Mouse (Mus musculus) kidney, postnatal 10 days (tissue): ENCODE data around the gene Zscan12.

Experiments
- DNase-seq: peaks from one replicate; pipeline ENCODE4 v3.0.0; 2021; ENCODE audit warnings: mixed read lengths

The Zscan12 gene

GRCm38 (mm10) chr13:21402287-21402846 is 39.7 kb downstream of the Zscan12 start, which contains the start of gene Zkscan3:
Gene Zkscan3 (minus strand): TSS chr13:21402755.
- DNase-seq: peak; percentile 92

- no peak for DNase-seq
These were observed 40.2 kb downstream of the Zscan12 start for GRCm38 (mm10) chr13:21402848-21403247.

GRCm38 (mm10) chr13:21407341-21407740 is 44.7 kb downstream of the Zscan12 start:
- no peak for DNase-seq

- DNase-seq: peak; percentile 90
These were observed 45.6 kb downstream of the Zscan12 start for GRCm38 (mm10) chr13:21407969-21408804.

GRCm38 (mm10) chr13:21408805-21409459 is 46.3 kb downstream of the Zscan12 start:
- DNase-seq: no peak

GRCm38 (mm10) chr13:21414231-21415212 is 51.9 kb downstream of the Zscan12 start:
- DNase-seq: no peak

DNA sequence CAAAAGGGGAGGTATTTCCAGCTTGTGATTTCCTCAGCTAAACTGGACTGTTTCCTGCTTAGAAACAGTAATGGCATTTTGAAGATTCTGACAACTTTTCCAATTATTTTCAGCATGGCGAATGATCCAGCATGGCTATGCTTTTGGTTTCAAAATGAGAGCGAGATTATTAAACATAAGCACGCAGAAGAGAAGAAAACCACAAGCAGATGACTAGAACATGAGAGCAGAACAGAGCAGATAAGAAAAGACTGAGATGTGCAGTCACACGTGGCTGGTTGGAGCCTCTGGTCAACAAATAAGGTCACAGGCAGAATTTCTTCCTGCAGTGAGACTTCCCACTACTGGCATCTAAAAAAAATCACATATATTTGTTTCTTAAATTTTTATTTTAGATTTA is 52.6 kb downstream of the Zscan12 start:
- DNase-seq: no peak

DNA sequence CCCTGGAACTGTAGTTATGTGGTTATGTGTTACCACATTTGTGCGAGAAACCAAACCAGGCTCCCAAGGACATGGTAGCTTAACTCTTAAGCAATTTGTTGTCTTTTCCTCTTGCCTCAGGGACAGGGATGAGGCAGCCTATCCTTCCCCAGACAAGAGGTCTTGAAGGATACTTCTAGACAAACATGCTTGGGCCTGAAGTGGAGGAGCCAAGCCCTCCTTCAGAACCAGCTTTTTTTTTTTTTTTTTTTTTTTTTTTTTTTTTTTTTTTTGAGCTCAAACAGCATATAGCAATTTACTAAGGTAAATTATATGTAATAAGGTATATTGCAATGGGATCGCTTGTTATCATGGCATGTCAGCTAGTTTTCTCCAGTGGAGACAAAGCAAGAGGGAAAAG is 53.1 kb downstream of the Zscan12 start:
- DNase-seq: no peak

- DNase-seq: no peak
These were observed 54.8 kb downstream of the Zscan12 start for GRCm38 (mm10) chr13:21417298-21418010.

DNA sequence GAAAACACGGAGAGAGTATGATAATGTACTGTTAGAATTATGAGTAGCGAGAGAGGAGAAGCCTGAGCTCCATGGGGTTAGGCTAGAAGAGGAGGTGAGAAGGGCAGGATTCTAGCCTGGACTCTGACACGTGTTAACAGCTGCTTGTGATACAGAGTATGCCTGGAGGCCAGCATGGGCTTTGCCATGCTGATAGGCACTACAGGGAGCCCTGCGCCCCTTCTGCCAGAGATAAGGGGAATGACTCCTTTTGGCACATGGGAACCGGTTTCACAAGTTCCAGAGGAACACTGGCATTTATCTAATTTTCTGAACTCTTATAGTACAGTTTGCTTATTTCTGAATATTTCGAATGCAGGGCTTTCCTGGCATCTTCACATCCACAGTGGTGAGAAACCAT is 56.2 kb downstream of the Zscan12 start:
- no peak for DNase-seq
